Mouse (Mus musculus) hindbrain, embryonic 15.5 days (tissue): ENCODE results near the gene Zrsr1. TPM values are rescaled to one million over a fixed set of nuclear protein-coding genes. Genes with fewer than 3 reads are reported as not detected.
A peak's percentile ranks its signal among the peaks of the same experiment; 100 is the strongest.

Experiments used
- ATAC-seq: fragments of 200-750 bp; cut with Nextera tagmentation; 2 replicates; pipeline ENCODE4 v1.8.0; 2017; ENCODE audit warnings: low read depth, moderate number of reproducible peaks, moderate TSS enrichment; ENCODE audit not compliant: low FRiP score
- H3K27ac ChIP-seq: fragments of 300-500 bp; sonication (generic); replicated peaks from 2 replicates; pipeline ENCODE4 v1.5.1; 2015; ENCODE audit warnings: mild to moderate bottlenecking, inconsistent platforms
- H3K27me3 ChIP-seq: fragments of 300-500 bp; sonication (generic); 2 replicates; pipeline ENCODE4 v1.6.1; 2015; ENCODE audit warnings: control low read depth, inconsistent platforms
- H3K36me3 ChIP-seq: fragments of 300-500 bp; sonication (generic); 2 replicates; pipeline ENCODE4 v1.6.1; 2015; ENCODE audit warnings: control low read depth, inconsistent platforms
- H3K4me1 ChIP-seq: fragments of 300-500 bp; sonication (generic); replicated peaks from 2 replicates; pipeline ENCODE4 v1.6.1; 2015; ENCODE audit warnings: control low read depth, inconsistent platforms
- H3K4me2 ChIP-seq: fragments of 300-500 bp; sonication (generic); 2 replicates; pipeline ENCODE4 v1.6.1; 2015; ENCODE audit warnings: moderate library complexity, mild to moderate bottlenecking, inconsistent platforms
- H3K4me3 ChIP-seq: fragments of 300-500 bp; sonication (generic); 2 replicates; pipeline ENCODE4 v1.5.1; 2015; ENCODE audit warnings: mild to moderate bottlenecking, inconsistent platforms
- H3K9ac ChIP-seq: fragments of 300-500 bp; sonication (generic); 2 replicates; pipeline ENCODE4 v1.6.1; 2015; ENCODE audit warnings: inconsistent platforms
- H3K9me3 ChIP-seq: fragments of 300-500 bp; sonication (generic); 2 replicates; pipeline ENCODE4 v1.6.1; 2016; ENCODE audit warnings: control low read depth, inconsistent platforms
- WGBS: fragments of 180-500 bp; shearing (Covaris S2); methylation state at CpG from one replicate; pipeline ENCODE4 v1.1.7; 2015; 5-methylcytosine and 5-hydroxymethylcytosine counted together
- polyA plus RNA-seq: library from polyadenylated mRNA; unstranded; fragments of >200 nt; fragmentation: Nextera tagmentation; extraction: Ambion mirVana; gene quantifications from 2 replicates; pipeline ENCODE4 v1.2.1, GENCODE M21; 2015

The Zrsr1 gene
- polyA plus RNA-seq, 1 experiment from 2014 or later, result 8.0 TPM

DNA sequence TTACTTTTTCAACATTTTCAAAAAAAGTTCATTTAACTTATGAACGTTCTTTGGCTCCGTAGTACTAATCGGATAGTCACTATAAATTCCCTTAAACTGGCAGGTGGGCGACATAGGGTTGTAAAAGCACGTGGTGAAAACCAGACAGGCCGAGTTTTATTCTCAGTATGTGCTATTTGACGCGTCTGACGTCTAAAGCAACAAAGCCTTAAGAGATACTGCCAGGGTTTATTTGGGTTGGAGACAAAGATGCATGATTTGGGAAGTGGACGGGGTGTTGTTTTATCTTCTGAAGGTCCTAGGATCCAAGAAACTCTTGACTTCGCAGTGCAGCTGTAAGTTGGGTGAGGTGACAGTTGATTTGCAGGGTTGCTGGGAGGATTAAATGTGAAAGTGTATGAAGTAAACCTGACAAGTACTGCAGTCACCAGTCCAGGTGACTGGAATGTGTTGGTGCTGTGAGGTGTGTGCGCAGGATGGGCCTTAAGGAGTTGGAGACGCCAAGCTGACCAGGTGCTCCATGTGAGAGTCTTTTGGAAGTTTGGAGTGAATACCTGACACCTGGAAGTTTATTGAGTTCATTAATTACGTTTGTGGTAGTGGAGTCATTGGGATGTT lies 19.5 kb downstream of the Zrsr1 start:
- no peak overlapping the region for H3K27ac ChIP-seq
- WGBS, result 14% methylated on average over 14 of the region's 14 CpGs

DNA sequence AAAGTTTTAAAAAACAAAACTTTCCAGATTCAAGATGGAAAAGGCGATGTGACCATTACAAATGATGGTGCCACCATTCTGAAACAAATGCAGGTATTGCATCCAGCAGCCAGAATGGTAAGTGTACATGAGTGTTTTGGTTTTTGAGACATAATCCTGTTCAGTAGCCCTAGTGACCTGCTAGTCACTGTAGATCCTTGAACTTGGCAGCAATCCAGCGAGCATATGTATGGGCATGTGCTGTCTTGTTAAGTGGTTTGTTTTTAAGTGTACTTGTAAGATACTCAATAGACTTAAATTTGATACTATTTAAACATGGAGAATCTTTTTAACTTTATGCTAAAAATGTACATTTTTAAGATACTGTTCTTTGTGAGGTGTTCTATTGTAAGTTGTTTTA lies 22.5 kb downstream of the Zrsr1 start:
- Histone ChIP-seq H3K4me2 (no peak overlapping the region), H3K27me3 (no peaks in the 10 kb centered on the region), H3K36me3 (peaks cover 45% of the 10 kb centered on the region), H3K27ac (no peak overlapping the region), H3K9ac (no peak overlapping the region), H3K9me3 (no peaks in the 10 kb centered on the region), H3K4me1 (peaks cover 16% of the 10 kb centered on the region), H3K4me3 (no peak overlapping the region)
- ATAC-seq, result no peak
- WGBS, result 93% methylated on average over 2 of the region's 2 CpGs

More for the DNA sequence above, 19.5 kb downstream of the Zrsr1 start:
- ATAC-seq, result no peak
- Histone ChIP-seq H3K9me3 (no peaks in the 10 kb centered on the region), H3K36me3 (peaks cover 25% of the 10 kb centered on the region), H3K4me1 (peaks cover 16% of the 10 kb centered on the region), H3K9ac (peak overlapping the region; percentile 89), H3K27me3 (no peaks in the 10 kb centered on the region), H3K4me2 (peak overlapping the region; percentile 82), H3K4me3 (peak overlapping the region; percentile 83)

DNA sequence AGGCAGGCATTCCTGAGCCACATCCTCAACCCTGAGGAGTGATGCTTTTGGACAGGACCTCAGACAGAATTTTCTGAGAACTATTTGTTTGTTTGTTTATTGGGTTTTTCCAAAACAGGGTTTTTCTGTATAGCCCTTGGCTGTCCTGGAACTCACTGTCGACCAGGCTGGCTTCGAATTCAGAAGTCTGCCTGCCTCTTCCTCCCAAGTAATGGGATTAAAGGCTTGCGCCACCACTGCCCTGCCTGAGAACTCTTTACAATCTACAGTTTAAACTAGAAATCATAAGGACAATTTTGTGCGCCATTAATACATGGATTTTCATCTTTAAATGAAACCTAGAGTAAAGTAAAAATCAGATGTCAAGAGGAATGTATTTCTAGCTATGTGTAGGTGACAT lies 23.7 kb downstream of the Zrsr1 start:
- Histone ChIP-seq H3K27ac (no peak overlapping the region), H3K4me1 (peaks cover 16% of the 10 kb centered on the region), H3K36me3 (peaks cover 56% of the 10 kb centered on the region), H3K9me3 (no peaks in the 10 kb centered on the region), H3K9ac (no peak overlapping the region), H3K4me3 (no peak overlapping the region), H3K27me3 (no peaks in the 10 kb centered on the region), H3K4me2 (no peak overlapping the region)
- no peak for ATAC-seq
- 95% methylated on average over 4 of the region's 4 CpGs for WGBS

DNA sequence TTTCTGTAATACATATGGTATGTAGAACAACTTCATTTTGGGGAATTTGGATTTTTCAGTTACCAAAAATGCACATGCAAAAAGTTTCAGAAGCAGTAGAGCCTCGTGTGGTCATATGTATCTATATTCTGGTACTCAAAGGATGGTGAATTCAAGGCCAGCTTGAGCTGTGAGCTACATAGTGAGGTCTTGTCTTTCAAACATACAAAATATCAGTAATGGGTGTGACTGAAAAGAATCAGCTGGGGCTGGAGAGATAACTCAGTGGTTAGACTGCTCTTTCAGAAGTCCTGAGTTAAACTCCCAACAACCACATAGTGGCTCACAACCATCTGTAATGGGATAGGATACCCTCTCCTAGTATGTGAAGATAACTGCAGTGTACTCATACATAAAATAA lies 26.5 kb downstream of the Zrsr1 start:
- Histone ChIP-seq H3K27me3 (no peaks in the 10 kb centered on the region), H3K4me3 (no peak overlapping the region), H3K9me3 (no peaks in the 10 kb centered on the region), H3K9ac (no peak overlapping the region), H3K27ac (no peak overlapping the region), H3K4me2 (no peak overlapping the region), H3K4me1 (no peaks in the 10 kb centered on the region), H3K36me3 (peaks cover 77% of the 10 kb centered on the region)
- 85% methylated on average over 1 of the region's 1 CpGs for WGBS
- ATAC-seq, result no peak

DNA sequence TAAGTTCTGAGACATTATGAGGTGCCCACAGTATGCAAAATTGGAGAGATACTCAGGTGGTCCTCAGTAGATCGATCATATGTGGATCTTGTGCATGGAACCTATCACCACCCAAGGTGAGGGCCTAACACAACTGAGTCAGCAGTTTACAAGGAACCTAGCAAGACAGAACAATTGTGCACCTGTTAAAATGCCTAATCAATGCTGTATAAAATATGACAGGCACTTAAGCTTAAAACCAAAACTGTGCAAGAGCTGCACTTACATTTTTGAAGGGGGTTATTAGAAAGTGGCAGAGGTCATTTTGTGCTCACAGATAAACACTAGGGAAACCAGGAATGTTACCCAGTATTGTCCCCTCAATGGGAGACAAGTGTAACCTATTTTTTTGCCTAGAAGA lies 33.5 kb downstream of the Zrsr1 start:
- H3K9ac ChIP-seq, result no peak overlapping the region
- ATAC-seq, result no peak
- peaks cover 7% of the 10 kb centered on the region; the same call in 1 of the 2 replicates for H3K4me1 ChIP-seq
- no peaks in the 10 kb centered on the region for H3K9me3 ChIP-seq
- H3K4me2 ChIP-seq, result no peak overlapping the region
- peaks cover 36% of the 10 kb centered on the region for H3K36me3 ChIP-seq
- no peaks in the 10 kb centered on the region for H3K27me3 ChIP-seq
- H3K27ac ChIP-seq, result no peak overlapping the region
- WGBS, result 91% methylated on average over 1 of the region's 1 CpGs
- no peak overlapping the region for H3K4me3 ChIP-seq

DNA sequence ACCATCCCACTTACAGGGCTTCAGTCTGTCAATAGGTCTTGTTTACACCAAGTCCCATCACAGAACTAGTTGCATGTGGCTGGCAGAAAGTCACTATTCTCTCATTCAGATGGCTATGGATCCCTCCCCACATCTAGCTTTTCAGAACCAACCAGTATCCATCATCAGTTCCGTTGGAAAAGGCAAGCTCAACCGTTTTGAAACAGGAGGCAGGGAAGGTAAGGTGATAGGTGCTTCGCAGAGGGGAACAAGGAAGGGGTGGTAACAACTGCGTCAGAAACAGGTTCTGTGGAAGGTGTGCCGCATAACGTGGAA lies 35.3 kb downstream of the Zrsr1 start:
- peak overlapping the region; percentile 59 for H3K4me3 ChIP-seq
- H3K27ac ChIP-seq, result peak overlapping the region; percentile 96
- no peaks in the 10 kb centered on the region for H3K27me3 ChIP-seq
- WGBS, result 3% methylated on average over 6 of the region's 6 CpGs
- H3K36me3 ChIP-seq, result peaks cover 20% of the 10 kb centered on the region
- H3K9ac ChIP-seq, result peak overlapping the region; percentile 41
- H3K9me3 ChIP-seq, result no peaks in the 10 kb centered on the region
- peak overlapping the region; percentile 80 for H3K4me2 ChIP-seq
- ATAC-seq, result peak; percentile 63; the same call in 1 of the 2 replicates
- H3K4me1 ChIP-seq, result peaks cover 7% of the 10 kb centered on the region; the same call in 1 of the 2 replicates

DNA sequence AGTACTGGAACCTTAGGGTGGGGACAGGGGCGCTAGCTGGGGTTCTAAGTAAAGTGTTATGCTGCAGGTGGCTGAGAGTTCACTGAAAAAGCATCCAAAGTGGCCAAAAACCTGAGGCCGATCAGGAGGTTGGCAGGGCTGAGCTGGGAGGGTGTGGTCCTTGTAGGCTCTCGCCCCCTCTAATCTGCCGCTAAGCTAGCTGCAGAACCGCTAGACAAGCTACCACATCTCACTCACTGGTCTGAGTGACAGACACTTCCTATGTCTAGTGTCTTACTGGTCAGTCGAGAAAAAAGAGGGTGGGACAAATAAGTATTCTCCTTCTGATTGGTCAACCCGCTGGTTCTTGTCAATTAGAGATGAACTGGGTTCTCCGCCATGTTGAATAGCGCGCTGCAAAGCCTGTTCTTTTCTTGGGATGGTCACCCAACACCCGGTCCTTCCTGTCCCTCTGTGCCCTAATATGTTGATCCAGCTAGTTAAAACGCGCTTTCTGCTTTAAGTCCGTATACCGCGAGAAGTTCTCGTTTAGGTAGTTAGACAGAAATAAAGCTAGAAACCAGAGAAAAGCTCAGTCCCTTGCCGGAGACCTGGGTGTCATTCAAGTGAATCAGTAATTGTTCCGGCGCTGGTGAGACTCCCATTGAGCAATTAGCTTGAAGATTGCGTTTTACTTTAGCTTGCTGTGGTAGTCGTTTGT lies 35.8 kb downstream of the Zrsr1 start, which contains the start of gene Fam161a:
Gene Fam161a, plus strand, starts transcription at position 51 of the 700 bp plus-strand sequence.
- H3K27me3 ChIP-seq, result no peaks in the 10 kb centered on the region
- H3K9me3 ChIP-seq, result no peaks in the 10 kb centered on the region
- peak; percentile 94 for ATAC-seq
- peaks cover 7% of the 10 kb centered on the region; the same call in 1 of the 2 replicates for H3K4me1 ChIP-seq
- H3K4me2 ChIP-seq, result peak within 1 kb of the TSS; percentile 80
- peak within 1 kb of the TSS; percentile 96 for H3K27ac ChIP-seq
- H3K4me3 ChIP-seq, result peak within 1 kb of the TSS; percentile 59
- 1% methylated on average over 22 of the region's 22 CpGs for WGBS
- H3K9ac ChIP-seq, result peak within 1 kb of the TSS; percentile 76
- peaks cover 15% of the 10 kb centered on the region for H3K36me3 ChIP-seq

DNA sequence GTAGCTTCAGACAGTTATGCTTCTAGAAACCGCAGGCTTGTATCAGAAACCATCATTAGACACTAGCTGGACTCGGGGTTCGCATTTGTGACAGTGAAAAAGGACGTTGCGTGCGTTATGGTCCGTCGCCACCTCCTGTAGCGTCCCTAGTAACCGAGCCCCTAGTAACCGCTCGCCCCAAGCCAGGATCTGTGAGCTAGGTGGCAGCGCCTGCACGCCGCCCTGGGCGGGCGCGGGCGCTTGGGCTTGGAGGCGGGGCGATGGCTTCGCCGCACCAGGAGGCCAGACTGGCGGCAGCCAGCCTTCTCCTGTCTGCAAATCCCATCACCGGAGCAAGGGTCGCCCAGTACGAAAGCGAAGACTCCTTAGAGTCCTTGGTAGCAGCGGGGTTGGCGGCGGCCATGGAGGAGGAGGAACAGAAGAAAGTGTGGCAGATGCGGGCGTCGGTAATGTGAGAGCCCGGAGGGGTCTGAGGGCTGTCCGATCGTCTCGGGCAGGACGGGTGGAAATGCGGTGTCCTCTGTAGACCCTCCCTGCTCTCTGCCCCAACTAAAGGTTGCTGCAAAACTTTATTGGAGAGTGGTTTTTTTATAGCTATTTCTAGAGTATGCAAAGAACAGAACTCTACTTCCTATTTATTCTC lies 36.5 kb downstream of the Zrsr1 start:
- H3K9ac ChIP-seq, result peak overlapping the region; percentile 76
- H3K36me3 ChIP-seq, result peaks cover 12% of the 10 kb centered on the region
- peak overlapping the region; percentile 80 for H3K4me2 ChIP-seq
- peak; percentile 95 for ATAC-seq
- H3K4me3 ChIP-seq, result peak overlapping the region; percentile 59
- WGBS, result under 1% methylated on average over 40 of the region's 40 CpGs
- no peaks in the 10 kb centered on the region; the same call in 1 of the 2 replicates for H3K27me3 ChIP-seq
- H3K9me3 ChIP-seq, result no peaks in the 10 kb centered on the region
- H3K4me1 ChIP-seq, result peaks cover 7% of the 10 kb centered on the region; the same call in 1 of the 2 replicates
- peak overlapping the region; percentile 96 for H3K27ac ChIP-seq

DNA sequence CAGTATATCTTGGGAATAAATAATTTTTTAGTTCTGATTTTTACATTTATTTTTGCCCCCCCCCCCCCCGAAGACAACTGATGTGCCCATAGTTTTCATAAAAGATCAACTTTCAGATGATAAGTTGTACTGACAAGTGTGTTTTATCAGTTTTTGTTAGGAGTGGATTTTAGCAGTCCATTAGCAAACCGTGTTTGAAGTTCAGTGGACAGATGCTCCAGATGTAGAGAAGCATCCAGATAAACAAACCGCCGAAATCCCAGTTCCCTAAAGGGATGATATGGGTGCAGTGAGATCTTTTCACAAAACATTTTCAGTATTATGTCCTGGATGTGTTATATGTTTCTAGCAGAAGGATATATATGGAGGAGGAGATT lies 37.0 kb downstream of the Zrsr1 start:
- 32% methylated on average over 4 of the region's 4 CpGs for WGBS
- Histone ChIP-seq H3K9me3 (no peaks in the 10 kb centered on the region), H3K36me3 (peaks cover 7% of the 10 kb centered on the region), H3K4me3 (peak overlapping the region; percentile 59), H3K9ac (peak overlapping the region; percentile 76; the same call in 1 of the 2 replicates), H3K27ac (peak overlapping the region; percentile 96), H3K4me2 (peak overlapping the region; percentile 80), H3K27me3 (no peaks in the 10 kb centered on the region; the same call in 1 of the 2 replicates), H3K4me1 (peaks cover 7% of the 10 kb centered on the region; the same call in 1 of the 2 replicates)
- no peak for ATAC-seq

DNA sequence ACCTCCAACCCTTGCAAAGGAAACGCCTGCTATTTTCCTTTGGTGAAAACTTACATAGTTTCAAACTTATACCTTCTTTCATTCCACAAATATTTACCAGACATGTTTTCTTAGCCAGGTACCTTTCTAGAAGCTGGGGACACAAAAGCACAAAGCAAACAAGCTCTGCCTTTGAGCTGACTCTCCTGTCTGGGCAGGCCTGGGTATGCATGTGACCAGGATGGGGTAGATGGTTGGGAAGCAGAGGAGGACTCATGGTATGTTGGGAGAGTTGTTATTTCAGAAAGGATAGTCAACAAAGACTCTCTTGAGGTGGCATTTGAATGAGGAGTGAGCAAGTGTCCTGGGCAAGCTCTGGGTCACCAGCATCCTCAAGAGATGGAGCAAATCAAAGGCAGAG lies 41.3 kb downstream of the Zrsr1 start:
- Histone ChIP-seq H3K9me3 (no peaks in the 10 kb centered on the region), H3K9ac (no peak overlapping the region), H3K27ac (no peak overlapping the region), H3K36me3 (no peaks in the 10 kb centered on the region), H3K4me3 (no peak overlapping the region), H3K4me2 (no peak overlapping the region), H3K27me3 (no peaks in the 10 kb centered on the region; the same call in 1 of the 2 replicates), H3K4me1 (no peaks in the 10 kb centered on the region; the same call in 1 of the 2 replicates)
- no peak for ATAC-seq
- WGBS, result 82% methylated on average over 1 of the region's 1 CpGs

DNA sequence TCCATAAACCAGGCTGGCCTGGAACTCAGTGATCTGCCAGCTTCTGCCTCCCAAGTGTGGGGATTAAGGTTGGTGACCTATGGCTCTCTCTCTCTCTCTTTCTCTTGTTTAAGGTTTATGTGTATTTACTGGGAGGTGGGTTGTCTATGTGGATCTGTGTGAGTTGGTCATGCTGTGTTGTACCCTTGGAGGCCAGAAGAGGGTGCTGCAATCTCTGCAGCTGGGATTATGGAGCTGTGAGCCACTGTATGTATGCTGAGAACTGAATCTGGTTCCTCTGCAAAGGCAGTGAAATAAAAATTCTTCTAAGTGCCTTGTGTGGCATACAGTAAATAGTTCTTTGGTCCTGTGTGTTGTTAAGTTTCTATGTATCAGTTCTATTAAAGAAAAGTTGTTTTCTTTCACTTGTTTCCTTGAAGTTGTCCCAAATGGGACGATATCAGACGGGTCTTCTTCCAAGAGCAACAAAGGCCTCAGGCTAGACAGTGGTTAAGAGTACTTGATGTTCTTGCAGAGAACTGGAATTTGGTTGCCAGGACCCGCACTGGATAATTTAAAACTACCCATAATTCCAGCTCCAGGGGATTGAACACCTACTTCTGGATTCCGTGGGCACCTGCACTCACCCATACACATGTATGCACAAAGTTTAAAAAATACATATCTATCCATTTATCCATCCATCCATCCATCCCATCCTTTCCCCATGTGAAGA lies 41.9 kb downstream of the Zrsr1 start:
- 90% methylated on average over 4 of the region's 4 CpGs for WGBS
- no peak overlapping the region for H3K4me2 ChIP-seq
- no peak overlapping the region for H3K4me3 ChIP-seq
- H3K27me3 ChIP-seq, result no peaks in the 10 kb centered on the region; the same call in 1 of the 2 replicates
- no peaks in the 10 kb centered on the region for H3K9me3 ChIP-seq
- H3K4me1 ChIP-seq, result no peaks in the 10 kb centered on the region; the same call in 1 of the 2 replicates
- H3K36me3 ChIP-seq, result no peaks in the 10 kb centered on the region
- H3K27ac ChIP-seq, result no peak overlapping the region
- ATAC-seq, result no peak
- H3K9ac ChIP-seq, result no peak overlapping the region
